Mouse (Mus musculus): ENCODE measurements at regions not wholly inside any gene's neighbourhood (a gene's known extent, or its start where the extent isn't known, plus 50 kb on each side); places are given as distances from the start of the nearest gene placed in this dataset.

DNA sequence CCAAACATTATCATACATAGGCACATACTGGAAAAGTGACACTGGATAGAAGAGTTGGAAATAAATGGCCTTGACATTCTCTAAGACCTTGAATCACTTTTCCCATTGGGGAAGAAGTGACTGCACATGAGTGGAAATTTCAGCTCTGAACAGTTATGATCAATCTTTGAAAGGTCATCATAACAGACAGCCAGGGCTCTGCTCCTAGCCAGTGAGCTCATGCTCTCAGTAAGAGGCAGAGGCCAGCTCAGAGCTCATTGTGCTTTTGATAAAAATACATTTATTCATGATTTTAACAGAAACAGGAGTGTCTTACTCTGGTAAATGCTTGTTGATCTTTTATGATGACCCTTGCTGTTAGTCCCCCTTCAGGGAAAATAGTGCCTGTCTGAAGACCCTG lies 328.9 kb downstream of the Gria2 start:
- H3K9me3 ChIP-seq (ENCODE audit: low read length): no peaks in the 10 kb centered on the region
- TF ChIP-seq POU5F1 (IDR thresholded peaks at IDR 0.05; ENCODE audit: borderline replicate concordance, low read length) (no peak), NANOG (IDR thresholded peaks at IDR 0.05; ENCODE audit: borderline replicate concordance, low read length) (no peak), CTCF (conservative IDR thresholded peaks at IDR 0.05; ENCODE audit: low read length) (no peak)
- H3K36me3 ChIP-seq (ENCODE audit: insufficient read depth, low read length): no peaks in the 10 kb centered on the region
- H3K4me3 ChIP-seq (replicated peaks; ENCODE audit: low read length): no peak overlapping the region
- no peaks in the 10 kb centered on the region for H3K4me1 ChIP-seq (replicated peaks; ENCODE audit: low read depth, low read length)
- H3K27me3 ChIP-seq (ENCODE audit: insufficient read depth, low read length): no peaks in the 10 kb centered on the region

All from E14TG2a.4 (cell line).